Mouse (Mus musculus) heart, postnatal 0 days (tissue): ENCODE data around the gene Vps18.

Experiments
- CTCF ChIP-seq: IDR thresholded peaks from 2 replicates; pipeline ENCODE4 v1.5.1; 2016; ENCODE audit warnings: antibody characterized with exemption, control low read depth, low read depth
- EP300 ChIP-seq: IDR thresholded peaks from 2 replicates; pipeline ENCODE4 v1.6.1; 2016; ENCODE audit warnings: antibody characterized with exemption, low read depth

DNA sequence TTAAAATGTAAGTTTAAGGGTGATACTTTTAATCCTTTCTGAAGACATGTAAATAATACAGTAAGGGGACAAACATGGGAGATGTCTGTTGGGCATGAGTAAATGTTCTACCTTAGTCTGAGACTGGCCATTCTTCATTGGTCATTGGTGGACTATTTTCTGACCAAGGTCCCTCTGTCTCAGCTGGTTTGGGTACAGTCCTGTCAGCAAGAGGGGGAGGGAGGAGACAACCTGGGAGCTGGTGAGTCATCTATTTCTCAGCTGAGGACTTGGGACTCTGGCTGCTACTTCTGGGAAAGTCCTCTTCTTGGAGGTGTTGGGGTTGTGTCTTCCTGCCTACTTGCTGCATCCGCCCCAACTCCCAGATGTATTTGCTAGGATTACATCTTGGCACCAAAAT is 14.4 kb upstream of the Vps18 start:
- TF ChIP-seq CTCF (no peak), EP300 (no peak)
